Mouse (Mus musculus): Measurements from ENCODE around the gene Zfp36l1.

GRCm38 (mm10) chr12:80106138-80106895, 6.5 kb downstream of the Zfp36l1 start:
- TF ChIP-seq CTCF (IDR thresholded peaks at IDR 0.05; ENCODE audit: insufficient read depth, low read depth, low read length) (no peak), POLR2A (IDR thresholded peaks at IDR 0.05; ENCODE audit: insufficient read depth, low read depth, low read length) (no peak)
